Mouse (Mus musculus) limb, embryonic 11.5 days (tissue): ENCODE data around the gene Gse1. TPM values are rescaled to one million over a fixed set of nuclear protein-coding genes. Genes with fewer than 3 reads are reported as not detected.
A peak's percentile ranks its signal among the peaks of the same experiment; 100 is the strongest.

Experiments
- ATAC-seq: fragments of 200-750 bp; cut with Nextera tagmentation; 2 replicates; pipeline ENCODE4 v1.8.0; 2017; ENCODE audit warnings: low read depth; ENCODE audit not compliant: insufficient number of reproducible peaks, low FRiP score, low TSS enrichment
- DNase-seq: peaks from one replicate; pipeline ENCODE4 v3.0.0-alpha.2; 2015; ENCODE audit warnings: low spot score
- H3K27ac ChIP-seq: fragments of 300-500 bp; sonication (generic); replicated peaks from 2 replicates; pipeline ENCODE4 v1.5.1; 2014; ENCODE audit warnings: low read depth, mild to moderate bottlenecking, low read length
- H3K27me3 ChIP-seq: fragments of 300-500 bp; sonication (generic); 2 replicates; pipeline ENCODE4 v1.6.1; 2014; ENCODE audit warnings: mild to moderate bottlenecking, low read length, mixed read lengths; ENCODE audit not compliant: control insufficient read depth, insufficient read depth
- H3K36me3 ChIP-seq: fragments of 300-500 bp; sonication (generic); 2 replicates; pipeline ENCODE4 v1.6.1; 2014; ENCODE audit warnings: mild to moderate bottlenecking, low read length, moderate library complexity, mixed read lengths; ENCODE audit not compliant: control insufficient read depth, insufficient read depth
- H3K4me1 ChIP-seq: fragments of 300-500 bp; sonication (generic); 2 replicates; pipeline ENCODE4 v1.6.1; 2014; ENCODE audit warnings: low read length, mixed read lengths; ENCODE audit not compliant: control insufficient read depth, insufficient read depth
- H3K4me2 ChIP-seq: fragments of 300-500 bp; sonication (generic); 2 replicates; pipeline ENCODE4 v1.6.1; 2014; ENCODE audit warnings: low read depth, mild to moderate bottlenecking, moderate library complexity; ENCODE audit not compliant: severe bottlenecking
- H3K4me3 ChIP-seq: fragments of 300-500 bp; sonication (generic); 2 replicates; pipeline ENCODE4 v1.5.1; 2014; ENCODE audit warnings: low read depth, low read length
- H3K9ac ChIP-seq: fragments of 300-500 bp; sonication (generic); 2 replicates; pipeline ENCODE4 v1.6.1; 2014; ENCODE audit warnings: mild to moderate bottlenecking, low read length
- H3K9me3 ChIP-seq: fragments of 300-500 bp; sonication (generic); 2 replicates; pipeline ENCODE4 v1.6.1; 2016; ENCODE audit warnings: low read length; ENCODE audit not compliant: control insufficient read depth
- WGBS: fragments of 180-500 bp; shearing (Covaris S2); extraction: QIAGEN DNeasy Blood & Tissue Kit; methylation state at CpG from one replicate; pipeline ENCODE4 v1.1.7; 2014; 5-methylcytosine and 5-hydroxymethylcytosine counted together
- polyA plus RNA-seq: library from polyadenylated mRNA; unstranded; fragments of >200 nt; fragmentation: Nextera tagmentation; extraction: Ambion mirVana; gene quantifications from 2 replicates; pipeline ENCODE4 v1.2.1, GENCODE M21; 2014

The Gse1 gene
- polyA plus RNA-seq, 1 experiment from 2014 or later, result 6.6 TPM

- ATAC-seq (no peak), DNase-seq (peak; percentile 68)
- no peaks in the 10 kb centered on the region for H3K36me3 ChIP-seq
- WGBS, result 3% methylated on average over 17 of the region's 17 CpGs
- H3K27ac ChIP-seq, result 0 out of 2 replicates have a peak overlapping the region, but pooled peaks have one; percentile 21
- H3K9ac ChIP-seq, result no peak overlapping the region
- peak overlapping the region; percentile 36 for H3K4me2 ChIP-seq
- no peak overlapping the region for H3K4me3 ChIP-seq
- H3K27me3 ChIP-seq, result no peaks in the 10 kb centered on the region
- H3K9me3 ChIP-seq, result no peaks in the 10 kb centered on the region
- H3K4me1 ChIP-seq, result peaks cover 30% of the 10 kb centered on the region
These were observed 221.4 kb downstream of the Gse1 start for GRCm38 (mm10) chr8:120449608-120450031.

DNA sequence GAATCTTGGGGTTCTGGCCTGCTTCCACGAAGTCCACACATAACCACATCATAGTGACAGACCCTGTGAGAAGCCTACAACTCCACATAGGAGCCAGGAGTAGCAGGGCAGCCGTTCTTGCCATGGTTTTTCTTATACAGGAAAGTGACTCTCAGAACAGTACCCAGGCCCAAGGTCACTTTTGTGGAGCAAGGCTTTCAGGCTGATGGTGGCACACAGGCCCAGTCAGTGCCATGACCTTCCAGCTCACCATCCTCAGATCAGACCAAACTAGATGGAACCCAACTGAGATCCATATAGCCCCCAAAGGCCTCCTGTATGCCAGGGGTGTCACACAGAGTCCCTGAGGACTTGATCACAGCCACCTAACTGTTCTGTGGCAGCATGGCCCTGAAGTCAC lies 223.9 kb downstream of the Gse1 start:
- ATAC-seq, result no peak
- Histone ChIP-seq H3K27me3 (no peaks in the 10 kb centered on the region), H3K4me1 (peaks cover 47% of the 10 kb centered on the region)

GRCm38 (mm10) chr8:120454404-120454803 lies 226.1 kb downstream of the Gse1 start:
- no peak overlapping the region for H3K9ac ChIP-seq
- no peak for DNase-seq
- no peak overlapping the region for H3K4me2 ChIP-seq
- peaks cover 37% of the 10 kb centered on the region for H3K4me1 ChIP-seq
- no peaks in the 10 kb centered on the region for H3K9me3 ChIP-seq
- H3K27ac ChIP-seq, result no peak overlapping the region
- H3K4me3 ChIP-seq, result no peak overlapping the region
- WGBS, result 75% methylated on average over 6 of the region's 6 CpGs
- no peak for ATAC-seq
- no peaks in the 10 kb centered on the region for H3K36me3 ChIP-seq
- H3K27me3 ChIP-seq, result no peaks in the 10 kb centered on the region

More for the DNA sequence above, 223.9 kb downstream of the Gse1 start:
- no peak for DNase-seq
- WGBS, result 87% methylated on average over 2 of the region's 2 CpGs
- Histone ChIP-seq H3K4me2 (no peak overlapping the region), H3K36me3 (no peaks in the 10 kb centered on the region), H3K27ac (no peak overlapping the region), H3K9me3 (no peaks in the 10 kb centered on the region), H3K4me3 (no peak overlapping the region), H3K9ac (no peak overlapping the region)

DNA sequence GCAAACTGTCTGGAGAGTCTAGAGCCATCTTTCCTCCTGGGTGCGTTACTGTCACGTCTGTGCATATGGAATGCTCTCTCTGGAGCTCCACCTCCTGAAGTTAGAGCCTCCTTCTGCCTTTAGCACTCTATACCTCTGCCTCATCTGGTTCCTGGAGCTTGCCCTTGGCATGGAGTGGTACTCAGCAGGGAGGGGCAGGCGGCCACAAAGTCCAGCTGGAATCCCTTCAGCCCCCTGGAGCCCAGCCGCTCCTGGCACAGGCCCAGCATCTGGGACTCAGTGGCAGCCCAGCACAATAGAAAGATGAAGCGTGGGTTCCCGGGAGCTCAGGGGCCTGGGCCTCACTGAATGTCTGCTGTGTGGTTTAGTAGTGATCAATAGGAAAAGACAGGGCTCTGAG lies 232.1 kb downstream of the Gse1 start:
- Histone ChIP-seq H3K4me2 (no peak overlapping the region), H3K27me3 (no peaks in the 10 kb centered on the region), H3K4me1 (peaks cover 14% of the 10 kb centered on the region), H3K36me3 (no peaks in the 10 kb centered on the region), H3K9me3 (no peaks in the 10 kb centered on the region), H3K27ac (no peak overlapping the region), H3K4me3 (no peak overlapping the region), H3K9ac (no peak overlapping the region)
- no peak for ATAC-seq
- 73% methylated on average over 6 of the region's 6 CpGs for WGBS
- no peak for DNase-seq

- Histone ChIP-seq H3K4me1 (peaks cover 13% of the 10 kb centered on the region), H3K9me3 (no peaks in the 10 kb centered on the region), H3K36me3 (no peaks in the 10 kb centered on the region), H3K9ac (no peak overlapping the region), H3K27ac (no peak overlapping the region), H3K4me2 (no peak overlapping the region), H3K4me3 (no peak overlapping the region), H3K27me3 (no peaks in the 10 kb centered on the region)
- WGBS, result 55% methylated on average over 15 of the region's 15 CpGs
- DNase-seq, result no peak
- ATAC-seq, result no peak
These were observed 233.9 kb downstream of the Gse1 start for GRCm38 (mm10) chr8:120462119-120462551.

DNA sequence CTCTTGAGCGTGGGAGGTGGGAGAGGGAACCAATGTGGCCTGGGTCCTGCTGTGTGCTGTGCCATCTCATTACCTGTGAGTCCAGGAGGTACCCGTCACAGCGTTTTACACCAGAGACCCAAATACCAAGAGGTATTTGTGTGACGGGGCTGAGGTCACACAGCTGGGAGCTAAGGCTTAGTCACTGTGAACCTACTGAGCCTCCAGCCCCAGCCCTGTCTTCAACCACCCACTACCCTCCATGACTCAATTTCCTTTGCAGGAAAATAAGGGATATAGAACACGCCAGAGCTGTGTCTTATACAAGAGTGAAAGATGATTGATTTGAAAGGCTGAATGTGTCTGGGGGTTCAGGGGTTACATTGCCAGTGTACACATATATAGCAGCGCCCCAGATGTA lies 234.4 kb downstream of the Gse1 start:
- H3K27me3 ChIP-seq, result no peaks in the 10 kb centered on the region
- 87% methylated on average over 6 of the region's 6 CpGs for WGBS
- ATAC-seq (no peak), DNase-seq (no peak)
- no peak overlapping the region for H3K4me3 ChIP-seq
- no peak overlapping the region for H3K27ac ChIP-seq
- no peaks in the 10 kb centered on the region for H3K36me3 ChIP-seq
- no peaks in the 10 kb centered on the region for H3K9me3 ChIP-seq
- no peak overlapping the region for H3K4me2 ChIP-seq
- H3K4me1 ChIP-seq, result peaks cover 13% of the 10 kb centered on the region
- no peak overlapping the region for H3K9ac ChIP-seq

- H3K9me3 ChIP-seq, result no peaks in the 10 kb centered on the region
- no peaks in the 10 kb centered on the region for H3K27me3 ChIP-seq
- H3K27ac ChIP-seq, result no peak overlapping the region
- H3K36me3 ChIP-seq, result no peaks in the 10 kb centered on the region
- H3K4me1 ChIP-seq, result peaks cover 13% of the 10 kb centered on the region
- H3K9ac ChIP-seq, result no peak overlapping the region
- no peak overlapping the region for H3K4me2 ChIP-seq
- DNase-seq (no peak), ATAC-seq (no peak)
- WGBS, result 92% methylated on average over 9 of the region's 9 CpGs
- no peak overlapping the region for H3K4me3 ChIP-seq
These were observed 235.8 kb downstream of the Gse1 start for GRCm38 (mm10) chr8:120463918-120464584.

DNA sequence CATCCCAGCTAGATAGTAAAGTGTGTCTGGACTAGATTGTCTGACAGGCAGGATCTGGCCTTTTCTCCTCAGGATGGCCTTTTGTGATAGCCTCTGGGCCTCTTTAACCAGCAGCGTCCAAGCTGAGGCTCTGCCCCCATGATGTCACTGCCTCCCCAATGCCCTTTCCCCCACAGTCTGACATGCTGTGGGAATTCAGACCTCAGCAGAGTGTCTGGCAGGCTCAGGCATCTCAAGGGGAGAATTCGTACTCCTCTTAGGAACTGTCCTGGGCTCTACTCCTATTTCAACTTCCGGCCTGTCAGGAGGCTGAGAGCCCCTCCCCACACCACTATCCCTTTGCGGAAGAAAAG lies 236.3 kb downstream of the Gse1 start:
- WGBS, result 68% methylated on average over 4 of the region's 4 CpGs

GRCm38 (mm10) chr8:120465710-120466109 lies 237.5 kb downstream of the Gse1 start:
- Histone ChIP-seq H3K9me3 (no peaks in the 10 kb centered on the region), H3K36me3 (no peaks in the 10 kb centered on the region), H3K4me3 (no peak overlapping the region), H3K27me3 (no peaks in the 10 kb centered on the region), H3K9ac (peak overlapping the region; percentile 9; the same call in 1 of the 2 replicates), H3K4me1 (peaks cover 13% of the 10 kb centered on the region), H3K4me2 (no peak overlapping the region), H3K27ac (no peak overlapping the region)
- WGBS, result 14% methylated on average over 8 of the region's 8 CpGs
- DNase-seq (no peak), ATAC-seq (no peak)

More for the DNA sequence above, 236.3 kb downstream of the Gse1 start:
- H3K4me1 ChIP-seq, result peaks cover 13% of the 10 kb centered on the region
- H3K4me2 ChIP-seq, result no peak overlapping the region
- no peak overlapping the region for H3K27ac ChIP-seq
- DNase-seq (no peak), ATAC-seq (no peak)
- H3K9ac ChIP-seq, result no peak overlapping the region
- no peaks in the 10 kb centered on the region for H3K27me3 ChIP-seq
- H3K4me3 ChIP-seq, result no peak overlapping the region
- H3K9me3 ChIP-seq, result no peaks in the 10 kb centered on the region
- H3K36me3 ChIP-seq, result no peaks in the 10 kb centered on the region
